Mouse (Mus musculus) thymus, postnatal 0 days (tissue): ENCODE measurements around the gene Slc22a4. TPM values are rescaled to one million over a fixed set of nuclear protein-coding genes. Genes with fewer than 3 reads are reported as not detected.
"Not testable (repeated sequence)": the region's sequence is repeated elsewhere in the genome, so short reads cannot be mapped to it uniquely, and the experiment has no call there.

Experiments
- DNase-seq: peaks from one replicate; pipeline ENCODE4 v3.0.0-alpha.2; 2015; ENCODE audit warnings: low spot score
- polyA plus RNA-seq: library from polyadenylated mRNA; unstranded; fragments of >200 nt; fragmentation: Nextera tagmentation; extraction: Ambion mirVana; gene quantifications from 2 replicates; pipeline ENCODE4 v1.2.1, GENCODE M21; 2015

The Slc22a4 gene
- polyA plus RNA-seq, 1 experiment from 2014 or later, result 0.46 TPM

GRCm38 (mm10) chr11:54058056-54058617, 30.2 kb upstream of the Slc22a4 start:
- no peak for DNase-seq

GRCm38 (mm10) chr11:54057428-54057827, 29.5 kb upstream of the Slc22a4 start:
- DNase-seq, result no peak

GRCm38 (mm10) chr11:54056132-54056531, 28.2 kb upstream of the Slc22a4 start:
- DNase-seq, result no peak

GRCm38 (mm10) chr11:54054257-54054656, 26.4 kb upstream of the Slc22a4 start:
- peak; percentile 75 for DNase-seq

GRCm38 (mm10) chr11:54053090-54053489, 25.2 kb upstream of the Slc22a4 start:
- DNase-seq, result no peak

DNA sequence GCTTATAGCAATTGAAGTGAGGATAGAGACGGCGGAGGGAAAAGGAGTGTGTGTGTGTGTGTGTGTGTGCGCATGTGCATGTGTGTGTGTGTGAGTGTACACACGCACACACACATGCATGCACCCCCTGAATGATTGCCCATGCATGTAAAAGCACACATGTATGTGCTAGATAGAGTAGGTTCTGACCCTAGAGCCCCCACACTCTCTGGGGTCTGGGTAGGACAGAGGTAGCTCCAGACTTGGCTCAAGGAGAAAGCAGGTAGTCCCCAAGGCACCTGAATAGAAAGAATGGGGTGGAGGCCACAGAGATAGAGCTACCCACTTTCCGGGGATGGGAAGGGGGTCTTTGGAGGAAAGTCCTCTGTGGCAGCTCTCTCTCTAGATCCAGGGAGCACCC, 24.2 kb upstream of the Slc22a4 start:
- no peak for DNase-seq

DNA sequence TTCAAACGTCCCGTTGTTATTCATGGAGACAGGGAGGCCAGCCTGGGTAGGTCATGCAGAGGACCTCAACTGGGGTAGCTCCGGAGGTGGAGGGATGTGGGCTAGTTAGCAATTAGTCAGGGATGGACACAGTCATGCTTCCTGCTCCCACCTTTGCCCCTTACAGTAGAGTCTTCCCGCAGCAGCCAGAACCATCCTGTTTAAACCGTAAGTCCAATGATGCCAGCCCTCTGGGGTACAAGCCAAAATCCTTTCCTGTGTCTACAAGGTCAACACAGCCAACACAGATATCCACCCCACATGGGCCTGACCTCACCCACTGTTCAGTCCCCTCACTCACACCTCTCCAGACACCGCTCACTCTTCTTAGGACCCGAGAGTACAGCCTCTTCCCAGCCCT, 23.3 kb upstream of the Slc22a4 start:
- no peak for DNase-seq

GRCm38 (mm10) chr11:54050205-54050604, 22.3 kb upstream of the Slc22a4 start:
- no peak for DNase-seq

DNA sequence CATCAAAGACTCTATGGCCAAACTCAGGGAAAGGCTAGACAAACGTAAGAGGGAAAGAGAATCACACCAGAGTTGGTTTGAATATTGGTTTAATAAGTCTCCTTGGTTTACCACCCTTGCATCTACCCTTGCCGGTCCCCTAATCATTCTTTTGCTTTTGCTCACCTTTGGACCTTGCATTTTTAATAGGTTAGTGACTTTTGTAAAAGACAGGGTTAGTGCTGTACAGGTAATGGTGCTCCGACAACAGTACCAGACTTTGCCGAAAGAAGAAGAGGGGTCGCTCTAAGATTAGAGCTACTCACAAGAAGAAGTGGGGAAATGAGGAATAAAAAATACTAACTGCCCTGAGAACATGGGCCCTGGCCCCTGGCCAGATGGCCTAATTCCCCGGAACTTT, 12.8 kb upstream of the Slc22a4 start:
- no peak for DNase-seq

GRCm38 (mm10) chr11:54032872-54033271, 5.0 kb upstream of the Slc22a4 start:
- DNase-seq, result not testable (repeated sequence)

- no peak for DNase-seq
These were observed 1.1 kb upstream of the Slc22a4 start for GRCm38 (mm10) chr11:54028997-54029396.

GRCm38 (mm10) chr11:54027131-54028043, 503 bp downstream of the Slc22a4 start:
- DNase-seq, result no peak

DNA sequence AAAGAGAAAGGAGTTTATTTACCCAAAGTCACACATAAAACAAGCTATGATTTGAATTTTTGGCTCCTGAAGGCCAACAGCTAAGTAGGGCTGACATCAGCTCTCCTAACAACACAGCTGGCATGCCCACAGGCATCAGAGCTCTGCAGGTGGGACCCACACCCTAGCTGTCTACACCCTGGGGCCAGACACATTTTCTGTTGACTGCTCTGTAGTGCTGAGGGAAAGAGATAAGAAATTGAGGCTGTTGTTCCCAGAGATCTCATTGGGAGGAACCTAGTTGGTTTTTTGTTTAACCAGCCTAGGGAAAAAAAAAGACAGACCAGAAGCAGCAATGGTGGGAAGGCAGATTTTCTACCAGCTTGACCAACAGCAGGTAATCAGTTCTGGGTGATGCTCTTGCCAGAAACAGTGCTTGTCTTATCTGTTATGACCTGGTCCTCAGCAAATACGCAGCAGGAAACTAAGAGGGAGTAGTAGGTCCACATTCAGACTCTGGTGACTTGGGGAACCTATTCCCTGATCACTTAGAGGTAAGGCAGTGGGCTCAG, 1.3 kb downstream of the Slc22a4 start:
- peak; percentile 29 for DNase-seq

DNA sequence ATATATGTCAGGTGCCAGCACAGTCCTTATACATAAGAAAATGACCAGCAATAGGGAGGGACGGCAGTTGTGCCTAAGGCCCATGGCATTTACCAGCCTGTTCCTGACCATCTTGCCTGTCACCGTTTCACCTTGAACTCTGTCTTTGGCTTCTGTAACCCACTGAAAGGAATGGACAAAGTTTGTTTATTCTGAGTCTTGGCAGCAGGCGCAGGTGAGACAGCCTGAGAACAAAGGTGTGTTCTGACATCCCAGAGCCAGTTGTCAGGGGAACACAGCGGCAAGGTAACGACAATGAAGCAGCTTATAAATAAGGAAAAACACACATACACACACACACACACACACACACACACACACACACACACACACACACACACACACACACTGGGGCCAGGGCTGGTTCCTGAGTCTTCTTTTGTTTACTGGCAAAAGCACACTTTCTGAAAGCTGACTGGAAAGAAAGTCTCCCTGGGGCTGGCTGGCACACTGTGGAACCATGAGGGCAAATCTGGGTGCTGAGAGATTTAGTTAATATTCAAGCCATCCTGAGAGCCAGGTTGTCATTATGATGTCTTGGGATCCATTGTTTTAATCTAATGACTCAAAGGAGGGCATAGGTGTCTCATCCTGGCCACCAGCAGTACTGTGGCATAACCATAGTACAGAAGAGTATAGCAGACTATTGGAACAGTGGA, 6.3 kb downstream of the Slc22a4 start:
- DNase-seq, result no peak

DNA sequence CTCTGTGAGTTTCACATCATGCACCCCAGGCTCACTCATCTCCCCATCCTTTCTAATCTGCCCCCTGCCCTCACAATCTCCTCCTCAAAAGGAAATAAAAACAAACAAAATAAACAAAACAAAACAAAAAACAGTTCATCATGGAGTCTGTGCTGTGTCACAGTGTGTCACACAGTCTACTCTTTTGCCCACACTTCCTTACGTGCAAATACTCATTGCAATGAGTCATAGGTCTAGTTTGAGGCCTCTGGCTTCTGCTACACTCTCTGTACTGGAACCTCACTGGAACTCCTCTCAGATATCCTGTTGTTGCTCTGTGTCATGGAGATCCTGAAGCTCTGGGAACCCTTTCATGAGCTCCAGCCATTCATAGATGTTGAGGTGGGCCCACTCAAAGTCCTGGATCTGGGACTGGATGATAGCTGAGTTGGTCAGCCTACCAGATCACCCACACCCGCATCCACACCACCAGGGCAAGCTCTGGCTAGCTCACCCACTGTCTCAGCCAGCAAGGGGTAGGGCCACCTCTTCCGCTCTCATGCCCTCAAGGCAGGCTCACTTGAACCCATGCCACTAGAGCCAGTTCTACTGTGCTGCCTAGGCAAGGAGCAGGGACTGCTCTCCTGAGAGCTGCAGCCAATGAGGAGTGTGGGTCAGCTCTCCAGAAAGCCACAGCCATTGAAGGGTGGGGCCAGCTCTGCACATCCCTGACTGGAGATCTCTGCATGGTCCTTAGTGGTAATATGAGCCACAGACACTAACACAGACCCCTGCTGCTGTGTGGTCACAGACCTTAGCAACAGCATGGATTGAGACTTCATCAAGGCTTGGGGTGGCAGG, 8.8 kb downstream of the Slc22a4 start:
- DNase-seq, result no peak

DNA sequence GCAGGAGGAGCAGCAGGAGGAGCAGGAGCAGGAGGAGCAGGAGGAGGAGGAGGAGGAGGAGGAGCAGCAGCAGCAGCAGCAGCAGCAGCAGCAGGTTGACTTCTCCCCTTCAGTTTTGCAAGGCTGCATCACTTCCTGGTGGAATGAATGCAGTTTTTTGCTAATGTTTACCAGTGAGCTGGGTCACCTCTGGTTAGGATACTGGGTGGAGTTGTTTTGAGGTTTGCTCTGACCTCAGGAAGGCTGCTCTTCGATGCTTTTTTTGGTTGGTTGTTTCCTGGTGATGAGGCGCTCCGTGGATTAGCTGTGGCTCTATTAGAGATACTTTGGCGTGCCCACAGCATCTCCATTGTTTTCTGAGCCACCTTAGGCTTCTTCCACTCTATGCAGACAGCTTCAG, 10.3 kb downstream of the Slc22a4 start:
- DNase-seq, result no peak

DNA sequence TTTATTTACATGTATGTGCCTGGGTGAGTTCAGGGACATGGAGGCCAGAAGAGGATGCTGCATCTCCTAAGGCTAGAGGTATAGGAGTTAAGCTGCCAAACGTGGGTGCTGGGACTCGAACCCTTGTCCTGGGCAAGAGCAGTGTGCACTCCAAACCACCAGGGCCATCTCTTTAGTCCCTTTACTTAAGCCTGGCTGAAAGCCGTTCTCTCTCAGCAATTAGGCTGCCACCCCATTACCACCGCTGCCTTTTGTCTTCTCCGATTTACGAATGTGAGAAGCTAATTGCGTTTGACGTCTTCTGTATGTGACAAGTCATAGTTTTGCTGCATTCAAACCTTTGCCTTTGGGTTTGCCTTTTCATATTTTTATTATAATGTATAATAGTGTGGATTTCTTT, 11.8 kb downstream of the Slc22a4 start:
- DNase-seq, result no peak

DNA sequence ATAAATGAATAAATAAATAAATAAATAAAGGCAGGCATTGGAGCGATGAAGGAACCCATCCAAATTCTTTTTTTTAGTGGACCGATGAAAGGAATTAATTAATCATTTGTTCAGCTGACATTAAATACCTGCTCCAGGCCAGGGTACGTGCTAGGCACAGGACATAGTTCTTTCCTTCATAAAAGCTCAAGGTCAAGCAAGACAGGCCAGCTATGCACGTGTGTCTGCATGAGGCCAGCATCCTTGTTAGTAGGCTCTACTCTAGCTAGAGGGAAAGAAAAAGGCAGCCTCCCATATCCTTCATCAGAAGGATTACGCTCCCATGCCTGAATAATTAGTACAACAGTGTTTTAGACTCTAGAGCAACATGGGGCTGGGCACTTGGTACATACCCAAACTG, 14.9 kb downstream of the Slc22a4 start:
- no peak for DNase-seq

- DNase-seq, result no peak
These were observed 16.6 kb downstream of the Slc22a4 start for GRCm38 (mm10) chr11:54011255-54011654.

- DNase-seq, result no peak
These were observed 19.4 kb downstream of the Slc22a4 start for GRCm38 (mm10) chr11:54008416-54008920.

GRCm38 (mm10) chr11:54007717-54008116, 20.2 kb downstream of the Slc22a4 start:
- DNase-seq, result no peak
